Comparison of ENCODE assay signal across 9 mouse cellular contexts in genomic region chr2:84890045-84890340, GRCm38 (mm10). TPM values are rescaled to one million over a fixed set of nuclear protein-coding genes. Genes with fewer than 3 reads are reported as not detected.
DNase-seq lines count a peak whose midpoint lies in the region; ATAC-seq and TF ChIP-seq lines count a peak whose summit lies in the region.
"Had no signal": no experiment of that assay in that cellular context is flagged by ENCODE, and none has a peak within 500 bp of the region (broad histone marks: within the 10 kb centered on the region; RNA-seq: fewer than 3 reads in every experiment).

No protein-coding gene starts in this region.

- peaks cover 11% of the 10 kb centered on the region for H3K27me3 ChIP-seq in liver, adult 2 months (ENCODE audit: control insufficient read depth, insufficient read depth, low read length)
- peaks cover 21% of the 10 kb centered on the region for H3K27me3 ChIP-seq in neural tube, embryonic 14.5 days (ENCODE audit: control insufficient read depth, insufficient read depth, low read length)
- no peaks in the 10 kb centered on the region for H3K27me3 ChIP-seq in testis, adult 2 months (ENCODE audit: control insufficient read depth, insufficient read depth, low read length)

- peak; percentile 77 to 78 for DNase-seq in left cerebral cortex, adult 18-20 months (ENCODE audit: low spot score in 2 of 2)
- no peak for DNase-seq in left cerebral cortex, adult 11 months (ENCODE audit: low spot score)
- peak; percentile 54 for DNase-seq in c-Kit-positive CD71-positive TER-119-negative erythroid progenitor cells, embryonic 14.5 days (ENCODE audit: low read depth)
- peak; percentile 90 for DNase-seq in gastrocnemius, adult 18-20 months (ENCODE audit: low spot score)
- peak; percentile 79 for DNase-seq in induced T-regulatory cell, adult 2 months (ENCODE audit: low read depth)
- peak; percentile 55 for DNase-seq in liver, adult 2 months (ENCODE audit: extremely low read depth, low read depth, low spot score)

- H3K4me2 ChIP-seq in neural tube, embryonic 14.5 days (ENCODE audit: low read depth, low read length), result no peak overlapping the region

- TF ChIP-seq POLR2A in liver, adult 2 months (IDR thresholded peaks at IDR 0.05; ENCODE audit: extremely low read depth, insufficient read depth, low read length), result no peak
- TF ChIP-seq POLR2A in testis, adult 2 months (IDR thresholded peaks at IDR 0.05; ENCODE audit: control insufficient read depth, low read depth, low read length), result no peak

- no peaks in the 10 kb centered on the region for H3K79me2 ChIP-seq in liver, adult 2 months (ENCODE audit: control insufficient read depth, insufficient read depth, low read length)

- under 1% methylated on average over 5 of the region's 5 CpGs for WGBS in liver, adult 2 months
- WGBS in neural tube, embryonic 14.5 days, result 4% methylated on average over 5 of the region's 5 CpGs

- no peak overlapping the region for H3K27ac ChIP-seq in liver, adult 2 months (replicated peaks; ENCODE audit: insufficient read depth, low read depth, low read length)
- no peak overlapping the region for H3K27ac ChIP-seq in neural tube, embryonic 14.5 days (ENCODE audit: low read depth, low read length)
- no peak overlapping the region for H3K27ac ChIP-seq in testis, adult 2 months (ENCODE audit: control insufficient read depth, insufficient read depth, low read depth, low read length)

- H3K4me3 ChIP-seq in liver, adult 2 months (ENCODE audit: insufficient read depth, low read depth, low read length), result no peak overlapping the region
- no peak overlapping the region for H3K4me3 ChIP-seq in neural tube, embryonic 14.5 days (ENCODE audit: low read depth, low read length)
- H3K4me3 ChIP-seq in testis, adult 2 months (ENCODE audit: control insufficient read depth, low read depth, low read length), result no peak overlapping the region

- no peaks in the 10 kb centered on the region for H3K9me3 ChIP-seq in neural tube, embryonic 14.5 days (ENCODE audit: control insufficient read depth, low read length)
- H3K9me3 ChIP-seq: megakaryocyte, embryonic 14.5 days had no signal

- H3K9ac ChIP-seq in liver, adult 2 months (ENCODE audit: low read depth, low read length), result no peak overlapping the region
- H3K9ac ChIP-seq in neural tube, embryonic 14.5 days (replicated peaks; ENCODE audit: low read depth, low read length), result no peak overlapping the region

- peak; percentile 93 for TF ChIP-seq CTCF in liver, adult 2 months (IDR thresholded peaks at IDR 0.05; ENCODE audit: low read depth, low read length)
- peak; percentile 73; the same call in 1 of the 2 replicates for TF ChIP-seq CTCF in testis, adult 2 months (IDR thresholded peaks at IDR 0.05; ENCODE audit: control insufficient read depth, insufficient read depth, insufficient replicate concordance, low read depth, low read length)

- H3K36me3 ChIP-seq in liver, adult 2 months (ENCODE audit: control insufficient read depth, insufficient read depth, low read length), result no peaks in the 10 kb centered on the region
- H3K36me3 ChIP-seq in neural tube, embryonic 14.5 days (ENCODE audit: control insufficient read depth, insufficient read depth, low read length), result no peaks in the 10 kb centered on the region
- H3K36me3 ChIP-seq in testis, adult 2 months (ENCODE audit: control insufficient read depth, insufficient read depth, low read length), result no peaks in the 10 kb centered on the region

- peak; percentile 38; the same call in 1 of the 2 replicates for ATAC-seq in neural tube, embryonic 14.5 days (ENCODE audit: low read depth)

- peaks cover 4% of the 10 kb centered on the region; the same call in 1 of the 2 replicates for H3K4me1 ChIP-seq in liver, adult 2 months (ENCODE audit: control insufficient read depth, insufficient read depth, low read length)
- H3K4me1 ChIP-seq in neural tube, embryonic 14.5 days (ENCODE audit: control insufficient read depth, insufficient read depth, low read length), result peaks cover 20% of the 10 kb centered on the region
- H3K4me1 ChIP-seq in testis, adult 2 months (ENCODE audit: control insufficient read depth, insufficient read depth, low read length), result peaks cover 16% of the 10 kb centered on the region

RNA-seq across cellular contexts. Expression of gene Rtn4rl2, which starts 3.5 kb away (rescaled TPM):
- total RNA-seq in left cerebral cortex, adult 18-20 months (2021), result 10 to 100 TPM; 91.9 to 95.9 TPM
- under 1 TPM; 0.52 to 0.62 TPM for total RNA-seq in gastrocnemius, adult 18-20 months (2021)
- 0.13 TPM in 1 of 2 replicates, not detected in the other for total RNA-seq in liver, adult 2 months (2014; rRNA removed)
- 0.29 and 0.50 TPM in 2 replicates for polyA plus RNA-seq in liver, adult 2 months (2012; rRNA removed)
- polyA plus RNA-seq in neural tube, embryonic 14.5 days (2014; fragmentation: Nextera tagmentation; extraction: Ambion mirVana), result 1.8 and 4.9 TPM in 2 replicates
- polyA plus RNA-seq in testis, adult 2 months (2012; rRNA removed), result 2.4 and 2.7 TPM in 2 replicates

RNA-seq across cellular contexts. Expression of gene Slc43a3, which starts 46.4 kb away (rescaled TPM):
- total RNA-seq in left cerebral cortex, adult 18-20 months (2021), result under 1 TPM; 0.19 to 0.33 TPM
- 10 to 100 TPM; 17.2 to 18.4 TPM for total RNA-seq in gastrocnemius, adult 18-20 months (2021)
- 25.7 and 26.6 TPM in 2 replicates for total RNA-seq in liver, adult 2 months (2014; rRNA removed)
- polyA plus RNA-seq in liver, adult 2 months (2012; rRNA removed), result 23.2 and 30.6 TPM in 2 replicates
- 2.5 and 7.1 TPM in 2 replicates for polyA plus RNA-seq in neural tube, embryonic 14.5 days (2014; fragmentation: Nextera tagmentation; extraction: Ambion mirVana)
- 4.6 and 4.8 TPM in 2 replicates for polyA plus RNA-seq in testis, adult 2 months (2012; rRNA removed)

RNA-seq across cellular contexts. Expression of gene Slc43a1, which starts 51.3 kb away (rescaled TPM):
- total RNA-seq in left cerebral cortex, adult 18-20 months (2021), result under 1 TPM; 0.21 to 0.23 TPM
- total RNA-seq in gastrocnemius, adult 18-20 months (2021), result 10 to 100 TPM; 11.0 to 12.7 TPM
- 7.2 and 10.0 TPM in 2 replicates for total RNA-seq in liver, adult 2 months (2014; rRNA removed)
- 8.9 and 12.1 TPM in 2 replicates for polyA plus RNA-seq in liver, adult 2 months (2012; rRNA removed)
- 0.63 and 1.8 TPM in 2 replicates for polyA plus RNA-seq in neural tube, embryonic 14.5 days (2014; fragmentation: Nextera tagmentation; extraction: Ambion mirVana)
- polyA plus RNA-seq in testis, adult 2 months (2012; rRNA removed), result 0.63 and 1.00 TPM in 2 replicates

Comparison
In these comparisons a context has a peak if more than half of its experiments do, and no peak if none do; other contexts are left out.
1. RNA of gene Rtn4rl2, which starts 3.5 kb away (total RNA-seq): 91.9 to 95.9 TPM in left cerebral cortex, adult 18-20 months; 0.52 to 0.62 TPM in gastrocnemius, adult 18-20 months and 0.13 TPM in liver, adult 2 months; every median in the first group is over 10 times any median in the second.
2. RNA of gene Slc43a3, which starts 46.4 kb away (total RNA-seq): 25.7 to 26.6 TPM in liver, adult 2 months and 17.2 to 18.4 TPM in gastrocnemius, adult 18-20 months; 0.19 to 0.33 TPM in left cerebral cortex, adult 18-20 months; every median in the first group is over 10 times any median in the second.